Mouse (Mus musculus) adrenal gland, postnatal 4 days (tissue): ENCODE results near the gene Ppfia3. TPM values are rescaled to one million over a fixed set of nuclear protein-coding genes. Genes with fewer than 3 reads are reported as not detected.

Experiments
- DNase-seq, 2 experiments: peaks; one replicate each; pipeline ENCODE4 v3.0.0; 2021 to 2022; ENCODE audit warnings: low spot score in 2 of 2, mixed read lengths in 2 of 2
- total RNA-seq, 2 experiments: library from RNA; stranded (reverse); gene quantifications; 2 replicates each; pipeline ENCODE4 v1.2.3; 2021

Ppfia3 gene
- total RNA-seq, 2 experiments from 2014 or later: 4.7 to 6.9 TPM

GRCm38 (mm10) chr7:45316536-45316935, 50.3 kb downstream of the Ppfia3 start:
- DNase-seq: no peak

GRCm38 (mm10) chr7:45315182-45315701, 51.6 kb downstream of the Ppfia3 start:
- DNase-seq: no peak

GRCm38 (mm10) chr7:45313495-45313894, 53.3 kb downstream of the Ppfia3 start:
- no peak for DNase-seq

- DNase-seq: no peak
These were observed 53.9 kb downstream of the Ppfia3 start for GRCm38 (mm10) chr7:45312686-45313453.

- DNase-seq: no peak
These were observed 54.8 kb downstream of the Ppfia3 start for GRCm38 (mm10) chr7:45312023-45312422.

GRCm38 (mm10) chr7:45309455-45309854, 57.4 kb downstream of the Ppfia3 start:
- no peak for DNase-seq

- DNase-seq: no peak
These were observed 58.1 kb downstream of the Ppfia3 start for GRCm38 (mm10) chr7:45308551-45309240.

GRCm38 (mm10) chr7:45305275-45305674, 61.5 kb downstream of the Ppfia3 start:
- DNase-seq: peak; percentile 19 to 59

GRCm38 (mm10) chr7:45304869-45305268, 62.0 kb downstream of the Ppfia3 start:
- DNase-seq: no peak

GRCm38 (mm10) chr7:45302626-45303025, 64.2 kb downstream of the Ppfia3 start:
- no peak for DNase-seq

GRCm38 (mm10) chr7:45300270-45300669, 66.5 kb downstream of the Ppfia3 start:
- DNase-seq: peak; percentile 15 to 39

- DNase-seq: no peak
These were observed 67.1 kb downstream of the Ppfia3 start for GRCm38 (mm10) chr7:45299752-45300151.

- DNase-seq: no peak
These were observed 69.3 kb downstream of the Ppfia3 start for GRCm38 (mm10) chr7:45297563-45297962.

GRCm38 (mm10) chr7:45296626-45297025, 70.2 kb downstream of the Ppfia3 start:
- no peak for DNase-seq

Other genes with a start within 250 kb of the Ppfia3 start
- 1,000 to 10,000 TPM; 1,454 to 1,477 TPM for gene Rps11, start 242.6 kb downstream of the Ppfia3 start, total RNA-seq
- gene Rpl13a, start 238.3 kb downstream of the Ppfia3 start, total RNA-seq: 1,000 to 10,000 TPM; 2,237 to 2,371 TPM
- not detected for gene Gm45713, start 230.8 kb downstream of the Ppfia3 start, total RNA-seq
- gene Flt3l, start 230.6 kb downstream of the Ppfia3 start, total RNA-seq: 10 to 100 TPM; 18.8 to 23.1 TPM
- 10 to 100 TPM; 60.7 to 65.2 TPM for gene Pih1d1, start 212.7 kb downstream of the Ppfia3 start, total RNA-seq
- gene Aldh16a1, start 212.4 kb downstream of the Ppfia3 start, total RNA-seq: 10 to 100 TPM; 76.4 to 90.1 TPM
- gene Slc17a7, start 203.1 kb downstream of the Ppfia3 start, total RNA-seq: 1 to 10 TPM in 1 of 2 experiments, under 1 TPM in 1; 0.31 to 1.9 TPM
- not detected for gene Gfy, start 187.4 kb downstream of the Ppfia3 start, total RNA-seq
- gene Pth2, start 186.0 kb downstream of the Ppfia3 start, total RNA-seq: not detected
- under 1 TPM; 0.31 to 0.84 TPM for gene Ccdc155, start 162.1 kb downstream of the Ppfia3 start, total RNA-seq
- under 1 TPM in 1 of 2 experiments, not detected in 1; 0.78 TPM for gene Dkkl1, start 154.9 kb downstream of the Ppfia3 start, total RNA-seq
- gene Tead2, start 151.3 kb downstream of the Ppfia3 start, total RNA-seq: 10 to 100 TPM; 45.1 to 67.8 TPM
- 1 to 10 TPM; 4.1 to 6.2 TPM for gene Cd37, start 127.9 kb downstream of the Ppfia3 start, total RNA-seq
- gene Slc6a16, start 125.9 kb downstream of the Ppfia3 start, total RNA-seq: under 1 TPM in 1 of 2 experiments, not detected in 1; 0.28 TPM
- not detected for gene Slc6a21, start 89.5 kb downstream of the Ppfia3 start, total RNA-seq
- gene Trpm4, start 33.2 kb downstream of the Ppfia3 start, total RNA-seq: 10 to 100 TPM; 17.0 to 18.1 TPM
- 10 to 100 TPM in 1 of 2 experiments, 1 to 10 TPM in 1; 6.7 to 13.0 TPM for gene Hrc, start 31.7 kb downstream of the Ppfia3 start, total RNA-seq
- 1 to 10 TPM; 4.8 to 4.9 TPM for gene Lin7b, start 3.6 kb upstream of the Ppfia3 start, total RNA-seq
- gene Snrnp70, start 28.7 kb upstream of the Ppfia3 start, total RNA-seq: 100 to 1,000 TPM; 499 to 509 TPM
- under 1 TPM; 0.14 to 0.28 TPM for gene Kcna7, start 38.6 kb upstream of the Ppfia3 start, total RNA-seq
- under 1 TPM; 0.20 to 0.67 TPM for gene Ntf5, start 46.7 kb upstream of the Ppfia3 start, total RNA-seq
- gene Lhb, start 53.8 kb upstream of the Ppfia3 start, total RNA-seq: not detected
- 10 to 100 TPM; 38.6 to 40.2 TPM for gene Gys1, start 67.8 kb upstream of the Ppfia3 start, total RNA-seq
- gene Ruvbl2, start 71.1 kb upstream of the Ppfia3 start, total RNA-seq: 10 to 100 TPM; 56.5 to 65.0 TPM
- 100 to 1,000 TPM; 684 to 753 TPM for gene Ftl1, start 92.9 kb upstream of the Ppfia3 start, total RNA-seq
- 10 to 100 TPM; 75.8 to 78.4 TPM for gene Bax, start 99.9 kb upstream of the Ppfia3 start, total RNA-seq
- gene Tulp2, start 114.9 kb upstream of the Ppfia3 start, total RNA-seq: under 1 TPM; 0.45 to 0.54 TPM
- 10 to 100 TPM; 14.9 to 20.7 TPM for gene Gm45808, start 119.8 kb upstream of the Ppfia3 start, total RNA-seq
- gene Dhdh, start 121.8 kb upstream of the Ppfia3 start, total RNA-seq: 10 to 100 TPM; 35.0 to 38.8 TPM
- gene Nucb1, start 143.4 kb upstream of the Ppfia3 start, total RNA-seq: 100 to 1,000 TPM; 236 to 239 TPM
- 10 to 100 TPM; 36.9 to 45.1 TPM for gene Ppp1r15a, start 159.2 kb upstream of the Ppfia3 start, total RNA-seq
- gene Plekha4, start 159.3 kb upstream of the Ppfia3 start, total RNA-seq: 10 to 100 TPM; 12.5 to 17.5 TPM
- gene Hsd17b14, start 187.9 kb upstream of the Ppfia3 start, total RNA-seq: 1 to 10 TPM; 1.3 to 1.8 TPM
- gene Bcat2, start 203.1 kb upstream of the Ppfia3 start, total RNA-seq: 10 to 100 TPM; 96.4 to 96.5 TPM
- under 1 TPM in 1 of 2 experiments, not detected in 1; 0.34 TPM for gene Fgf21, start 248.5 kb upstream of the Ppfia3 start, total RNA-seq